Mouse (Mus musculus) erythroblast, embryonic 14.5 days (primary cell): ENCODE measurements around the gene Gad2.

Source experiments
- GATA1 ChIP-seq: IDR thresholded peaks from 2 replicates; pipeline ENCODE4 v1.6.1; 2012; ENCODE audit warnings: low read length, inconsistent platforms, mixed read lengths
- TAL1 ChIP-seq: IDR thresholded peaks from 3 replicates; pipeline ENCODE4 v1.6.1; 2012; ENCODE audit warnings: low read length, inconsistent platforms, mixed read lengths

GRCm38 (mm10) chr2:22620030-22620429 lies 2.0 kb upstream of the Gad2 start:
- TF ChIP-seq TAL1: no peak
- TF ChIP-seq GATA1: no peak
